Mouse (Mus musculus) MEL (cell line): ENCODE data around the gene Prnd.

ENCODE experiments used
- CTCF ChIP-seq, 3 experiments: IDR thresholded peaks in 2 of 3; conservative IDR thresholded peaks in 1 of 3; 2 replicates each; pipeline ENCODE4 v1.5.1; 2011 to 2012; ENCODE audit warnings: low read length in 3 of 3, low read depth in 2 of 3, mild to moderate bottlenecking in 2 of 3, improper control_type of control experiment in 1 of 3, inconsistent platforms in 1 of 3, mixed read lengths in 1 of 3, moderate library complexity in 1 of 3; ENCODE audit not compliant: control insufficient read depth in 1 of 3, insufficient read depth in 1 of 3, poor library complexity in 1 of 3, severe bottlenecking in 1 of 3
- E2F4 ChIP-seq: IDR thresholded peaks from 2 replicates; pipeline ENCODE4 v1.6.1; 2011; ENCODE audit warnings: low read depth, low read length, improper control_type of control experiment, borderline replicate concordance
- EP300 ChIP-seq, 2 experiments: IDR thresholded peaks; 2 replicates each; pipeline ENCODE4 v1.6.1; 2011; ENCODE audit warnings: improper control_type of control experiment in 2 of 2, low read length in 2 of 2, low read depth in 1 of 2, mild to moderate bottlenecking in 1 of 2
- GABPA ChIP-seq: IDR thresholded peaks from 2 replicates; pipeline ENCODE4 v1.6.1; 2012; ENCODE audit warnings: low read depth, mild to moderate bottlenecking, inconsistent platforms, low read length, improper control_type of control experiment, moderate library complexity
- MAFK ChIP-seq: IDR thresholded peaks from 2 replicates; pipeline ENCODE4 v1.6.1; 2011; ENCODE audit warnings: low read depth, mild to moderate bottlenecking, low read length, improper control_type of control experiment, borderline replicate concordance
- MAX ChIP-seq: IDR thresholded peaks from 2 replicates; pipeline ENCODE4 v1.6.1; 2011; ENCODE audit warnings: low read length, improper control_type of control experiment
- POLR2A ChIP-seq, 2 experiments: IDR thresholded peaks; 2 replicates each; pipeline ENCODE4 v1.6.1; 2011 to 2012; ENCODE audit warnings: low read length in 2 of 2, mild to moderate bottlenecking in 2 of 2, control low read depth in 1 of 2, improper control_type of control experiment in 1 of 2, low read depth in 1 of 2, moderate library complexity in 1 of 2; ENCODE audit not compliant: control insufficient read depth in 1 of 2, insufficient read depth in 1 of 2, poor library complexity in 1 of 2
- SIN3A ChIP-seq: IDR thresholded peaks from 2 replicates; pipeline ENCODE4 v1.6.1; 2012; ENCODE audit warnings: low read length, improper control_type of control experiment, inconsistent platforms
- TBP ChIP-seq: IDR thresholded peaks from 2 replicates; pipeline ENCODE4 v1.8.0; 2011; ENCODE audit warnings: low read depth, low read length, improper control_type of control experiment
- TCF12 ChIP-seq: IDR thresholded peaks from 2 replicates; pipeline ENCODE4 v1.6.1; 2014; ENCODE audit warnings: low read depth, mild to moderate bottlenecking, inconsistent platforms, low read length, improper control_type of control experiment, moderate library complexity

DNA sequence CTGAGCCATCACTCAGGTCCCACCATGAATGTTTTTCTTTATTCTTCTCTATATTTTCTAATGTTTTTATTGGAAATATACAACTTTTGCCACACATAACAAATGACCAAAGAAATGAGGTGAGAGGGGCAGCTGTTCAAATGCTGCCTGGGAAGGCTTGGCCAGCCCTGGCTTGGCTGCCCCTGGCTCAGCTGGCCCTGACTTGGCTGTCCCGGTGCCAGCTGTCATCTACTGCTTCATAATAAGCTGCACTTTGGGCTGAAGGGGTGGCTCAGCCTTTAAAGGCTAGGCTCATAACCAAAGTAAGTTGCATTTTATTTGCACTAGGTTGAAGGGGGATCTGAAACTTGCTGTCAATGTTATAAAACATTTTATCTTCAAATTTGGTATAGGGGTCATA is 43.8 kb upstream of the Prnd start:
- TF ChIP-seq MAX: no peak
- TF ChIP-seq GABPA: no peak
- TF ChIP-seq CTCF (IDR thresholded peaks at IDR 0.05 in 2 of 3, conservative IDR thresholded peaks at IDR 0.05 in 1 of 3; ENCODE audit: control insufficient read depth in 1 of 3, insufficient read depth in 1 of 3, low read depth in 2 of 3, low read length in 3 of 3, poor library complexity in 1 of 3, severe bottlenecking in 1 of 3): no peak
- no peak for TF ChIP-seq SIN3A
- TF ChIP-seq EP300 (IDR thresholded peaks at IDR 0.05; ENCODE audit: low read depth in 1 of 2, low read length in 2 of 2): no peak
- no peak for TF ChIP-seq TBP
- no peak for TF ChIP-seq E2F4
- TF ChIP-seq TCF12: no peak
- TF ChIP-seq POLR2A (IDR thresholded peaks at IDR 0.05; ENCODE audit: control insufficient read depth in 1 of 2, insufficient read depth in 1 of 2, low read depth in 1 of 2, low read length in 2 of 2, poor library complexity in 1 of 2): no peak
- no peak for TF ChIP-seq MAFK
